Mouse (Mus musculus): Measurements from ENCODE around the gene Lsm4.

The Lsm4 gene

GRCm38 (mm10) chr8:70650351-70650750, 22.7 kb upstream of the Lsm4 start:
- WGBS = 96% methylated on average over 17 of the region's 17 CpGs

DNA sequence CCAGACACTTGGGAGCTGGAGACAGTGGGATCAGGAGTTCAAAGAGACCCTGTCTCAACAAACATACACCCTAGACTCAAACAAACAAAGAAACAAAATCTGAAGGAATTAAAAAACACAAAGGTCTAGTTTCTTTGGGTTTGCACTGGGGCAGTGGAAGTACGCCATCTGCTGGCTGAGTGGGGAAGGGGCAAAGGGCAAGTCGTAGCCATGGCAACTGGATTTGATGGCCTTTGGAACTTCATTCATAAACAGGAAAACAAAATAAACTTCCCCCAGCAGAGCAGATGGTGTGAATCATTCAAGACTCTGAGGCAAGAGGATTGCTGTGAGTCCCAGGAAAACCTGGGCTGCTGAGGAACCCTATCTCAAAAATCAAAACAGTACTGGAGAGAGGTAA, 19.8 kb upstream of the Lsm4 start:
- WGBS = 47% methylated on average over 2 of the region's 2 CpGs

- 81% methylated on average over 1 of the region's 1 CpGs for WGBS
These were observed 18.9 kb upstream of the Lsm4 start for GRCm38 (mm10) chr8:70654121-70654520.

DNA sequence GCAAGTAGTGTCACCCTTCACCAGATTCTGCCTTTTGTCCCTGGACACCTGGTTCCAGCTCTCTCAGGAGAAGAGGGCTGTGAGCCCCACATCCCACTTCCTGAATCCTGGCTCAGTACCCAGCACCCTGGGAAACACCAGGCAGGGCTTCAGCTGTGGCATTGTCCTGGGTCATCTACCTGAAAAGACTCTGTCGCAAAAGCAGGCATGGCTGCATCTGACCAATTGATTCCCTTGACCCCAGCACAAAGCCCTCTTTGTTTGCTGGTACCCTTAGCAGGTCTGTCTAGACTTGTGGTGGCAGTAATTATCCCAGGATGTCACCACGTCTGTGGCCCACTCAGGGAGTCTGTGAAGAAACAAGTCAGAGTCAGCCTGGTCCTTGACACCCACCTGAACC, 17.6 kb upstream of the Lsm4 start:
- whole genome bisulfite sequencing = 68% methylated on average over 2 of the region's 2 CpGs

DNA sequence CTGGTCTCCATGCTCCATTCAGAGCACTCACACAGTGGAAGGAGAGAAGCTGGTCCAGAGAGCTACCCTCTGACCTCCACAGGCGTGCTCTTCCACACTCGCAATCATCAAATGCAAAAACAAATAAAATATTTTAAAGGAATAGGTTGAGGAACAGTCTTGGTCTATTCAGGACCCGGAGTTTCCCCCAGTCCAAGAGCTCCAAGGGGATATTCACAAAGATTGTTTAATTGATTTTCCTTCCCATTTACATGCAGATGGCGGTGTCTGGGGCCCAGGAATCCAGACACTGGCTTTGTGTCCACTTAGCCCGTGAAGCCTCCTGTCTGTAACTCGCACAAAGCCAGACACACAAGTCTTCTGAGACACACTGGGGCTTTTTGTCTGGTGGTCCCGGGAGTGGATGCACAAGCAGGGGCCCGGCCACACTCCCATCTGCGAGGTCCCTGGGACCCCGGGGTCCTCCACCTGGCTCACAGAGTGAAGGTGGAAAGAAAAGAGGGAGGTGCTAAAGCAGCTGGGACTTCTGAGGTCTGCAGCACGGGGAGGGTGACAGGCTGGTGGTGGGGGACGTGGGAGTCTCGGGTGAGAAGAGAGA, 16.8 kb upstream of the Lsm4 start:
- WGBS = 62% methylated on average over 13 of the region's 13 CpGs

DNA sequence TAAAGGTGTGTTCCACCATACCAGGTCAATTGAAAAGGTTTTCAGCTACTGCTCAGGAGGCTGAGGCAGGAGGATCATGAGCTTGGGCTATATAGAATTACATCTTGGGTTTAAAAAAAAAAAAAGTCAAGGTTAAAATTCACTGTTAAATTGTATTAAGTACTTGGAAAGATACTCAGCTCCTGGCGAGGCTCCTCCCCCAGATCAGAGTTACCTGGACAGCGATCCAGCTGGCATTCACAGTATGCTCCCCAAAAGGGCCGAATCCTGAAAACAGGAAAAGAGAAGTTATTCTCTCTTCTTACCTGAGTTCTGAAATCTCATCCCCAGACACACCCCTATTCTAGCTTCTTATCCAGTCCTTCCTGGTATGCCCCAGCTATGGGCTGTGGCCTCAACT, 15.8 kb upstream of the Lsm4 start:
- WGBS = 97% methylated on average over 3 of the region's 3 CpGs

DNA sequence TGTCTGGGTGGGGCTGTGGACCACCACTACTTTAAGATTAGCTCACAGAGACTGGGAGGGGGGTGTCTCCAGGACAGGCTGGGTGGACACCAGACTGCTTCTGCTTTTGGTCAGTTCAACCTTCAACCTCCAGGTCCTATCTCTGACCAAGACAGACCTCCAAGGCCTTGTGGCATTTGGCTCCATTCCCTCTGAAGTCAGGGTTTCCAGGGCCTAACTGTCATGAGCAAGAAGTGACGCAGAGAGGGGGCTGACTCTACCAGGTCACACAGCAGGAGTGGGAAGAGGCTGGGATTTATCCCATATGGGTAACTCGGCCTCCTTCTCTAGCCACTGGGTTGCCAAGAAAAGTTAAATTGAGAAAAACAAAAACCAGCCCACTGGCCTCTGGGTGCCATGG, 15.3 kb upstream of the Lsm4 start:
- WGBS = 72% methylated on average over 2 of the region's 2 CpGs

DNA sequence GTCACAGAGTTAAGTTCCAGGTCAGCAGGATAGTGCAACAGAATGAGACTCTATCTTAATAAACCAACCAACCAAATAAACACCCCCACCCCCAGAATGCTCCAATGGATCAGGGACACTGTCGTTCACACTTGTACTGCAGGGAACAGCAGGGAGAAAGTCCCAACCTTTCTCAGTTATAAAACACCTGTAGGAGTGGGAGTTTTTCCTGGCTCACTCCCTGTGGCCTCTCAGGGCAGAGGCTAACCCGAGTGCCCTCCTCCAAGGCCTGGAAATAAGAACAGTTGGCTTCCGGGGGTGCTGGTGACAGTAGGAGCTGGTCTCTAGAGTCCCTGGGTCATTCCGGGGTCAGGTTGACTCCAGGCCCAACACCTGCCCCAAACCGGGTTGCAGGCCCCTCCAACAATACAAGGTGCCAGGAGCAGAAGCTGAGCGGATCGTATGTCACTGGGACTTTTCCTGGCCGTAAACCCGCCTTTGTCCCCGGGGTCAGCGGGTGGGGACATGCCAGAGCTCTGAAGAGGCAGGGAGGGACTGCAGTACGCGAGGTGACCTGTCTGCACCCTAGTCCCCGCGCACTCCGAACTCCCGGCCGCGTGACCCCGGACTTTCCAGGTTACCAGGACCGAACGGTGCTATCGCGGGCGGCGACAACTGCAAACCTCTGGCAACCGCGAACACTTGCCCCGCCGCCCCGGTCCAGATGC, 14.0 kb upstream of the Lsm4 start:
- WGBS = 2% methylated on average over 31 of the region's 31 CpGs

DNA sequence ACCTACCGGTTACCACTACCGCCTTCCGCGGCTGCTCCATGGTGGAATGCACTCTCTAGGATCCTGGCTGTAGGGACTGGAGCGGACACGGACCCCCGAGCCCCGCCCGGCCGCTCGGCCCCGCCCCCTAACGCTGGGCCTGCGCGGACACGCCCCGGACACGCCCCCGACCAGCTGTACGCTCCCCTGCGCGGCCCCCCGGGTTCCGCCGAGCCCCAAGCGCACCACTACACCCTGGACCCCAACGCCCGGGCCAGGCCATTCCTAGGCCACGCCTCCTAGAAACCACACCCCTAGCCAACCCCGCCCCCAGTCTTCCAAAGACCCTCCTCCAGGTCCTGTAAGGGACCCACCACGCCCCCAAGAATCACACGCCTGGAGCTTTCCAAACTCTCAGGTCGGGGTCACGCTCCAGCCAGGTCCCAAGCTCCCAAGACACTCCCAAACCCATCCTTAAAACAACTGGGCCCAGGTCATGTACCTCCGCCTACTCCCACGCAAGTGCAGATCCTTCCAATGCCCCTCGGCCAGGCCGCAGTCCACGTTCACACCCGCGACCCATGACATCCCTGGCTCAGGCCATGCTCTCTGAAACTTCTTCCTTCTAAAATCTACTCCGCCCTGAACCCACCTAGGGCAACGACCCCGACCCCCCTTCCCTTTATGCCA, 13.3 kb upstream of the Lsm4 start:
- WGBS = 2% methylated on average over 44 of the region's 44 CpGs

GRCm38 (mm10) chr8:70660273-70660725, 12.7 kb upstream of the Lsm4 start, which contains the start of gene Pgpep1:
Gene Pgpep1 (minus strand): TSS chr8:70660388.
- 7% methylated on average over 14 of the region's 14 CpGs for WGBS

- WGBS = 65% methylated on average over 4 of the region's 4 CpGs
These were observed 9.4 kb upstream of the Lsm4 start for GRCm38 (mm10) chr8:70663691-70664090.

- WGBS = 84% methylated on average over 3 of the region's 3 CpGs
These were observed 8.4 kb upstream of the Lsm4 start for GRCm38 (mm10) chr8:70664631-70665030.

- 100% methylated on average over 2 of the region's 2 CpGs for WGBS
These were observed 7.4 kb upstream of the Lsm4 start for GRCm38 (mm10) chr8:70665599-70665998.

- 33% methylated on average over 5 of the region's 5 CpGs for WGBS
These were observed 6.0 kb upstream of the Lsm4 start for GRCm38 (mm10) chr8:70667071-70667470.

- WGBS = 71% methylated on average over 10 of the region's 10 CpGs
These were observed 1.3 kb upstream of the Lsm4 start for GRCm38 (mm10) chr8:70671615-70672324.

DNA sequence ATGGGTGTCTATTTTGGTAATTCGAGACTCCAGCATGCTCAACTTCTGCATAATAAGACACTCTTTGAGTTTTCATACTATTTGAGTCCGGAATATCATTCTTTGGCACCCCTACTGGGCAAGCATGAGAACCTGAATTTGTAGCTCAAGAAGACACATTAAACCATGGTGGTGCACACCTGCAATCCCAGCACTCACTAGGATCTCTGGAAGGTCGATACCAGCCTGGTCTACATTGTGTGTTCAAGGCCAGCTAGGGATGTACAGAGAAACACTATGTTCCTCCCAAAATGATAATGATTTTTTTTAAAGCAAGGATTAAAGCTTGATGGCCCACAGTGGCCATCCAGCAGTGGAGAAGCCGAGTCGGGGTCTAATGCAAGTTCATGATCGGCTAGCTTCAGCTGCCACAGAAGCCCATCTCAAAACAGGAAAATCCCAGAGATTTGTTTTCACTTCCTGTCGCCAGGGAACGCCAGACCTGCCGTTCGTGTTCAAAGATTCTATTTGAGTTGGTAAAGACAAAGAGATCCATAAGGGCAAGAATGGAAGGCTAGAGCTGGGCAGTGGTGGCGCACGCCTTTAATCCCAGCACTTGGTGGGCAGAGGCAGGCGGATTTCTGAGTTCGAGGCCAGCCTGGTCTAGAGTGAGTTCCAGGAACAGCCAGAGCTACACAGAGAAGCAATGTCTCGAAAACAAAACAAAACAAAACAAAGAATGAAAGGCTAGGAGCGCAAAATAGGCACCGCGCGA, 546 bp upstream of the Lsm4 start:
- WGBS = 27% methylated on average over 19 of the region's 19 CpGs

- WGBS = 91% methylated on average over 3 of the region's 3 CpGs
These were observed 1.1 kb downstream of the Lsm4 start for GRCm38 (mm10) chr8:70674109-70674508.

- WGBS = 83% methylated on average over 4 of the region's 4 CpGs
These were observed 1.7 kb downstream of the Lsm4 start for GRCm38 (mm10) chr8:70674716-70675115.

GRCm38 (mm10) chr8:70675336-70675735, 2.3 kb downstream of the Lsm4 start:
- WGBS = 83% methylated on average over 1 of the region's 1 CpGs

GRCm38 (mm10) chr8:70677451-70678080, 4.5 kb downstream of the Lsm4 start:
- 94% methylated on average over 15 of the region's 15 CpGs for WGBS

DNA sequence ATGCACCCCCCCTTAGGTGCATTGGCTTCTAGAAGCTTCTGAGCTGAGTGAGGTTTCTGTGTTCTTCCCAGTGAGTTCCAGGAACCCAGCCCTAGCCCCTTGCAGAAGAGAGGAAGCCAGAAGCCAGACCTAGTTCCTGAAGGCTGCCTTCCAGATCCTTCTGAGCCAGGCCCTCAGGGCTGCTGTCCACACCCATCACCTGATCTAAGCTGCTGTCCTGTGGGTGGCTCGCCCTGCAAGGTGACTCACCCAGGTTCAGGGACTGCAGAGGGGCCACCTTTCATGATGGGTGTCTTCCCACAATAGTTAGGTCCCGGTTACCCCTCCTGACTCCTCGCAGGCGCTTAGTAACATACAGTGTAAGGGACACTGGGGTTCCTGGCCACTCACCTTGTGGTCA, 6.4 kb downstream of the Lsm4 start:
- WGBS = 93% methylated on average over 4 of the region's 4 CpGs
